Mouse (Mus musculus) lung, adult 2 months (tissue): ENCODE measurements at regions not wholly inside any gene's neighbourhood (a gene's known extent, or its start where the extent isn't known, plus 50 kb on each side); places are given as distances from the start of the nearest gene placed in this dataset.

ENCODE experiments used
- CTCF ChIP-seq: fragments of 200-500 bp; IDR thresholded peaks from 2 replicates; pipeline ENCODE4 v1.5.1; 2011; ENCODE audit warnings: mild to moderate bottlenecking, low read length, control low read depth; ENCODE audit not compliant: insufficient read depth
- POLR2A ChIP-seq: fragments of 200-500 bp; IDR thresholded peaks from 2 replicates; pipeline ENCODE4 v1.6.1; 2011; ENCODE audit warnings: low read depth, mild to moderate bottlenecking, control low read depth, low read length, borderline replicate concordance; ENCODE audit errors: extremely low read depth

DNA sequence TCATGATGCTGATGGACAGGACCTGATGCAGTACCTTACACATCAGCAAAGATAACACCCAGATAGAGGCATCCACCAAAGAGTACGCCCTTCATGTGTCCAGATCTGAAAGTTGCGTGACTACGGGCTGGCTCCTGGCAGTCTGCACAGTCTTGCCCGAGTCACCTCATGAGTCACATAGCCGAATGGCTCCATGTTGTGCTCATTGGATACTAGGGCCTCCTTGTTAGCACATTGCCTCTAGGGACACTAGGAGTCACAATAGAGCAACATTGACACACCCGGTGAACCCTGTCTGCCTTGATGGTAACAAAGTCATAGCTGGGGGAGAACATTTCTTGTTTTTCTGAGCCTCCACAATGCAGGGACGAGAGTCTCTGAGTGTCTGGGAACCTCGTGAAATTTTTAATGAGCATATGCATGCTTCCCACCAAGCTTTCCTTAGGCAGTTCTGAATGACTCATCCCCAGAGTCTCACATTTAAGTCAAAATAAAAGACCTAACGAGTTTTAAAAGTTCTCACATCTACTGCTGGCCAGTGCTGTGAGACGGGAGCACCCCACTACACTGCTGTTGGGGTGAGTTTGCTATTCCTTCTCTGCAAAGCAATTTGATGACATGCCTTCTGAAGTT lies 297.5 kb downstream of the Insig2 start:
- no peak for TF ChIP-seq CTCF
- TF ChIP-seq POLR2A: no peak
